Mouse (Mus musculus): ENCODE data around the gene Gm49721. TPM values are rescaled to one million over a fixed set of nuclear protein-coding genes. Genes with fewer than 3 reads are reported as not detected.
"Not testable (repeated sequence)": the region's sequence is repeated elsewhere in the genome, so short reads cannot be mapped to it uniquely, and the experiment has no call there.

The Gm49721 gene
- polyA plus RNA-seq, 1 experiment from 2014 or later: not detected

- 84% methylated on average over 9 of the region's 12 CpGs for WGBS
- H3K9me3 ChIP-seq (ENCODE audit: control insufficient read depth, low read length); H3K4me2 ChIP-seq (ENCODE audit: low read length); ATAC-seq (ENCODE audit: low FRiP score, low TSS enrichment); H3K4me1 ChIP-seq (ENCODE audit: control insufficient read depth, insufficient read depth, low read length); H3K9ac ChIP-seq (replicated peaks; ENCODE audit: low read length); H3K36me3 ChIP-seq (ENCODE audit: control insufficient read depth, insufficient read depth, low read length); DNase-seq; H3K27me3 ChIP-seq (ENCODE audit: control insufficient read depth, insufficient read depth, low read length); H3K27ac ChIP-seq (replicated peaks; ENCODE audit: low read depth, low read length); H3K4me3 ChIP-seq (replicated peaks; ENCODE audit: low read depth, low read length): not testable (repeated sequence)
Observed at GRCm38 (mm10) chr17:7001790-7002585, 23.3 kb downstream of the Gm49721 start.

GRCm38 (mm10) chr17:7003392-7003791, 24.7 kb downstream of the Gm49721 start:
- not testable (repeated sequence) for H3K27ac ChIP-seq (replicated peaks; ENCODE audit: low read depth, low read length); H3K9ac ChIP-seq (replicated peaks; ENCODE audit: low read length); H3K4me2 ChIP-seq (ENCODE audit: low read length); H3K27me3 ChIP-seq (ENCODE audit: control insufficient read depth, insufficient read depth, low read length); ATAC-seq (ENCODE audit: low FRiP score, low TSS enrichment); H3K4me1 ChIP-seq (ENCODE audit: control insufficient read depth, insufficient read depth, low read length); H3K36me3 ChIP-seq (ENCODE audit: control insufficient read depth, insufficient read depth, low read length); DNase-seq; H3K9me3 ChIP-seq (ENCODE audit: control insufficient read depth, low read length); H3K4me3 ChIP-seq (replicated peaks; ENCODE audit: low read depth, low read length)
- WGBS: no CpG with 5 or more reads among the region's 3 CpGs

GRCm38 (mm10) chr17:7005646-7006045, 26.9 kb downstream of the Gm49721 start:
- not testable (repeated sequence) for DNase-seq

GRCm38 (mm10) chr17:7008885-7009284, 30.2 kb downstream of the Gm49721 start:
- not testable (repeated sequence) for H3K4me2 ChIP-seq (ENCODE audit: low read length); H3K9ac ChIP-seq (replicated peaks; ENCODE audit: low read length); H3K27ac ChIP-seq (replicated peaks; ENCODE audit: low read depth, low read length); H3K4me1 ChIP-seq (ENCODE audit: control insufficient read depth, insufficient read depth, low read length); H3K27me3 ChIP-seq (ENCODE audit: control insufficient read depth, insufficient read depth, low read length); H3K4me3 ChIP-seq (replicated peaks; ENCODE audit: low read depth, low read length); H3K36me3 ChIP-seq (ENCODE audit: control insufficient read depth, insufficient read depth, low read length); H3K9me3 ChIP-seq (ENCODE audit: control insufficient read depth, low read length); DNase-seq; ATAC-seq (ENCODE audit: low FRiP score, low TSS enrichment)

More at GRCm38 (mm10) chr17:7005646-7006045, 26.9 kb downstream of the Gm49721 start:
- not testable (repeated sequence) for H3K4me2 ChIP-seq (ENCODE audit: low read length); H3K9me3 ChIP-seq (ENCODE audit: control insufficient read depth, low read length); H3K9ac ChIP-seq (replicated peaks; ENCODE audit: low read length); H3K27me3 ChIP-seq (ENCODE audit: control insufficient read depth, insufficient read depth, low read length); H3K27ac ChIP-seq (replicated peaks; ENCODE audit: low read depth, low read length); H3K4me3 ChIP-seq (replicated peaks; ENCODE audit: low read depth, low read length); H3K4me1 ChIP-seq (ENCODE audit: control insufficient read depth, insufficient read depth, low read length); H3K36me3 ChIP-seq (ENCODE audit: control insufficient read depth, insufficient read depth, low read length); ATAC-seq (ENCODE audit: low FRiP score, low TSS enrichment)
- 26% methylated on average over 3 of the region's 4 CpGs for WGBS

GRCm38 (mm10) chr17:7009440-7009839, 30.7 kb downstream of the Gm49721 start:
- not testable (repeated sequence) for H3K4me3 ChIP-seq (replicated peaks; ENCODE audit: low read depth, low read length); H3K27me3 ChIP-seq (ENCODE audit: control insufficient read depth, insufficient read depth, low read length); H3K4me2 ChIP-seq (ENCODE audit: low read length); H3K9me3 ChIP-seq (ENCODE audit: control insufficient read depth, low read length); H3K9ac ChIP-seq (replicated peaks; ENCODE audit: low read length); DNase-seq; H3K27ac ChIP-seq (replicated peaks; ENCODE audit: low read depth, low read length); ATAC-seq (ENCODE audit: low FRiP score, low TSS enrichment); H3K4me1 ChIP-seq (ENCODE audit: control insufficient read depth, insufficient read depth, low read length); H3K36me3 ChIP-seq (ENCODE audit: control insufficient read depth, insufficient read depth, low read length)
- WGBS: no CpG with 5 or more reads among the region's 7 CpGs

GRCm38 (mm10) chr17:7009901-7010300, 31.2 kb downstream of the Gm49721 start:
- not testable (repeated sequence) for ATAC-seq (ENCODE audit: low FRiP score, low TSS enrichment); H3K4me1 ChIP-seq (ENCODE audit: control insufficient read depth, insufficient read depth, low read length); H3K4me3 ChIP-seq (replicated peaks; ENCODE audit: low read depth, low read length); H3K27ac ChIP-seq (replicated peaks; ENCODE audit: low read depth, low read length); DNase-seq; H3K9ac ChIP-seq (replicated peaks; ENCODE audit: low read length); H3K9me3 ChIP-seq (ENCODE audit: control insufficient read depth, low read length); H3K27me3 ChIP-seq (ENCODE audit: control insufficient read depth, insufficient read depth, low read length); H3K4me2 ChIP-seq (ENCODE audit: low read length); H3K36me3 ChIP-seq (ENCODE audit: control insufficient read depth, insufficient read depth, low read length)
- 75% methylated on average over 4 of the region's 9 CpGs for WGBS

- not testable (repeated sequence) for H3K9ac ChIP-seq (replicated peaks; ENCODE audit: low read length); DNase-seq; H3K4me3 ChIP-seq (replicated peaks; ENCODE audit: low read depth, low read length); ATAC-seq (ENCODE audit: low FRiP score, low TSS enrichment); H3K36me3 ChIP-seq (ENCODE audit: control insufficient read depth, insufficient read depth, low read length); H3K27me3 ChIP-seq (ENCODE audit: control insufficient read depth, insufficient read depth, low read length); H3K4me2 ChIP-seq (ENCODE audit: low read length); H3K27ac ChIP-seq (replicated peaks; ENCODE audit: low read depth, low read length); H3K9me3 ChIP-seq (ENCODE audit: control insufficient read depth, low read length); H3K4me1 ChIP-seq (ENCODE audit: control insufficient read depth, insufficient read depth, low read length)
- WGBS: no CpG with 5 or more reads among the region's 1 CpGs
Observed at GRCm38 (mm10) chr17:7014190-7014589, 35.5 kb downstream of the Gm49721 start.

- H3K27ac ChIP-seq (replicated peaks; ENCODE audit: low read depth, low read length); H3K4me3 ChIP-seq (replicated peaks; ENCODE audit: low read depth, low read length); H3K27me3 ChIP-seq (ENCODE audit: control insufficient read depth, insufficient read depth, low read length); H3K4me2 ChIP-seq (ENCODE audit: low read length); H3K9ac ChIP-seq (replicated peaks; ENCODE audit: low read length); H3K4me1 ChIP-seq (ENCODE audit: control insufficient read depth, insufficient read depth, low read length); DNase-seq; H3K9me3 ChIP-seq (ENCODE audit: control insufficient read depth, low read length); H3K36me3 ChIP-seq (ENCODE audit: control insufficient read depth, insufficient read depth, low read length): not testable (repeated sequence)
- peak; percentile 55 for ATAC-seq (ENCODE audit: low FRiP score, low TSS enrichment)
- WGBS: 0% methylated on average over 5 of the region's 14 CpGs
Observed at GRCm38 (mm10) chr17:7025257-7025656, 46.6 kb downstream of the Gm49721 start, which contains the start of gene Gm1604a. Gene Gm1604a, plus strand, starts transcription at chr17:7025568.

GRCm38 (mm10) chr17:7025764-7026346, 47.2 kb downstream of the Gm49721 start:
- not testable (repeated sequence) for H3K4me2 ChIP-seq (ENCODE audit: low read length); ATAC-seq (ENCODE audit: low FRiP score, low TSS enrichment); H3K27me3 ChIP-seq (ENCODE audit: control insufficient read depth, insufficient read depth, low read length); H3K9me3 ChIP-seq (ENCODE audit: control insufficient read depth, low read length); H3K9ac ChIP-seq (replicated peaks; ENCODE audit: low read length); H3K4me1 ChIP-seq (ENCODE audit: control insufficient read depth, insufficient read depth, low read length); H3K36me3 ChIP-seq (ENCODE audit: control insufficient read depth, insufficient read depth, low read length); DNase-seq; H3K4me3 ChIP-seq (replicated peaks; ENCODE audit: low read depth, low read length); H3K27ac ChIP-seq (replicated peaks; ENCODE audit: low read depth, low read length)
- 41% methylated on average over 3 of the region's 14 CpGs for whole genome bisulfite sequencing

Data from midbrain, embryonic 14.5 days (tissue).